Mouse (Mus musculus): ENCODE measurements around the gene 4930432M17Rik. TPM values are rescaled to one million over a fixed set of nuclear protein-coding genes. Genes with fewer than 3 reads are reported as not detected.

The 4930432M17Rik gene
- not detected in 2 replicates for polyA plus RNA-seq (2014; fragmentation: Nextera tagmentation; extraction: Ambion mirVana)

DNA sequence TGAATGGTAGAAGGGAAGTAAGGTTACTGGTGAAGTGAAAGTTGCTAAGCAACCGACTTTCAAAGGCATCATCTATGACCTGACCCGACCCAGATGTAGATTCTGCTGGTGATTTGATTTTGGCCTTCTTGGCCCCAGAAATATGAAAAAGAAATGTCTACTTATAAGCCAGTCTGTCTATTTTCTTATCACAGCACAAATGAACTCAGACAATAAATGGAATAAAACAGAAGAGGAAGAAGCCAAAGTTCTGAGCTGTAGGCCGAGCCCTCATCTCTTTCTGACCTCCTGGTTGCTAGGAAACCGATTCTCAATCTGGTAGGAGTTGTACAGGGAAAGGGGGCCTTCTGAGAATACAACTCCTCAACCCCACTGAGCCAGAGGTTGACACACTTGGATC, at the start of gene 4930432M17Rik:
Gene 4930432M17Rik, plus strand, starts transcription at position 301 of the 400 bp plus-strand sequence.
- WGBS: 75% methylated on average over 4 of the region's 4 CpGs
- ATAC-seq (ENCODE audit: low read depth): no peak
- no peaks in the 10 kb centered on the region for H3K4me1 ChIP-seq (ENCODE audit: control insufficient read depth, insufficient read depth, low read length)
- no peak within 1 kb of the TSS for H3K4me3 ChIP-seq (ENCODE audit: low read depth, low read length)
- no peaks in the 10 kb centered on the region for H3K9me3 ChIP-seq (ENCODE audit: control insufficient read depth, low read length)
- no peaks in the 10 kb centered on the region for H3K27me3 ChIP-seq (ENCODE audit: control insufficient read depth, insufficient read depth, low read length)
- no peak within 1 kb of the TSS for H3K4me2 ChIP-seq (ENCODE audit: low read depth, low read length)
- H3K27ac ChIP-seq (ENCODE audit: low read depth, low read length): no peak within 1 kb of the TSS
- H3K9ac ChIP-seq (replicated peaks; ENCODE audit: low read depth, low read length): no peak within 1 kb of the TSS
- H3K36me3 ChIP-seq (ENCODE audit: control insufficient read depth, insufficient read depth, low read length): no peaks in the 10 kb centered on the region

DNA sequence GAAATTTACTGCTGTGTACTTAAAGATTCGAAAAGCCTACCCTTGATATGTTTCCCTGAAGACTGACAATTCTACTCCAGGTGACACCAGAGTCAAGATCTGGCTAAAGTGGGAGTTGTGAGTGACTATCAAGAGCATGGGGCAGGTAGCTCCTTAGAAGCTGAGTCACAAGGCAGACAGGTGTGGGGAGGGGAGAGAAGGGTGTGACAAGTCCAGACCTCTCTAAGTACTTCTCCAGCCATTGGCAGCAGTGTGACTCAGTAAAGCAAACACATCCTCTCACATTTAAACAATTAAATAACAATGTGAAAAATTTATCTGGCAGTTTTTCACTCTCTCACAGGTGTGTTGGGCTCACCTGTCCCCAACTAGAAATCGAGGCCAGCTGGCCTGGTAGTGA, 44.9 kb upstream of the 4930432M17Rik start:
- Histone ChIP-seq H3K9me3 (ENCODE audit: control insufficient read depth, low read length) (no peaks in the 10 kb centered on the region), H3K9ac (replicated peaks; ENCODE audit: low read depth, low read length) (no peak overlapping the region), H3K4me3 (ENCODE audit: low read depth, low read length) (no peak overlapping the region), H3K27me3 (ENCODE audit: control insufficient read depth, insufficient read depth, low read length) (no peaks in the 10 kb centered on the region), H3K36me3 (ENCODE audit: control insufficient read depth, insufficient read depth, low read length) (no peaks in the 10 kb centered on the region), H3K4me2 (ENCODE audit: low read depth, low read length) (no peak overlapping the region), H3K27ac (ENCODE audit: low read depth, low read length) (no peak overlapping the region), H3K4me1 (ENCODE audit: control insufficient read depth, insufficient read depth, low read length) (no peaks in the 10 kb centered on the region)
- no peak for ATAC-seq (ENCODE audit: low read depth)
- 86% methylated on average over 2 of the region's 2 CpGs for WGBS

DNA sequence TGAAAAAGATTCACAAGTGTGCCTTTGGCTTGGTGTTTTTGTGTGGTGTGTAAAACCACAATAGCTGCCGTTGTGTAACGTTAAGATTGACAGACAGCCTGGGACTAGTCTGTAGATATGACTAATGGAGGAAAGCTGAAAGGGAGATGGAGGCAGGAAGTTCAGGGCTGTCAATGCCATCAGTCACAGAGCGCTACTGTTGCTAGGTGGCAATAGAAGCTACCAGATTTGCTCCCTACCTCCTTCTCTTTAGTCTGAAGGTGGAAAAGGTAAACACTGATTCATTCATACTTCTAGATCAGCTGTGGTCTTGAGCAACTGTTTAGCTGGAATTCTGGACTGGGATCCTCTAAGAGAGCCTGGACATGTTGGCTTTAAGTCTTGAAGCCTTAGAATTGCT, 44.3 kb upstream of the 4930432M17Rik start:
- Histone ChIP-seq H3K27me3 (ENCODE audit: control insufficient read depth, insufficient read depth, low read length) (no peaks in the 10 kb centered on the region), H3K9ac (replicated peaks; ENCODE audit: low read depth, low read length) (no peak overlapping the region), H3K27ac (ENCODE audit: low read depth, low read length) (no peak overlapping the region), H3K4me3 (ENCODE audit: low read depth, low read length) (no peak overlapping the region), H3K4me1 (ENCODE audit: control insufficient read depth, insufficient read depth, low read length) (no peaks in the 10 kb centered on the region), H3K4me2 (ENCODE audit: low read depth, low read length) (no peak overlapping the region), H3K36me3 (ENCODE audit: control insufficient read depth, insufficient read depth, low read length) (no peaks in the 10 kb centered on the region), H3K9me3 (ENCODE audit: control insufficient read depth, low read length) (no peaks in the 10 kb centered on the region)
- 95% methylated on average over 3 of the region's 3 CpGs for WGBS
- no peak for ATAC-seq (ENCODE audit: low read depth)

DNA sequence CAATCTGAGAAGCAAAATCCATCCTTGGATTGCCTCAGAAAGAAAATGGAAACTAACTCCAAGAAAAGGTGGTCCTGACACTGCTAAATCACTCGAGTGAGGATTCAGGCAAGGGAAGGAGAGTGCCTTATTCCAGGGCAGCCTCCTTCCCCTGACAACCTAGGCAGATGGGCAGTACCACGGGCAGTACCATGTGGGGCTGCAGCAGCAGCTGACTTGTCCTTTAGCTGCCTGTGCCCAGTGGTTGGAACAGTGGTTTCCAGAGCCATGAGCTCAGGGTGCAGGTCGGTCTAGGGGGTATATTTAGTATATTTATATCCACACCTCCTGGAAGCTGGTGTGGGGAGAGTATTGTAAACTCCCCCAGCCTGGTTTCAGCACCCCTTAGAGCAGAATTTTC, 42.3 kb upstream of the 4930432M17Rik start:
- no peaks in the 10 kb centered on the region for H3K9me3 ChIP-seq (ENCODE audit: control insufficient read depth, low read length)
- no peak for ATAC-seq (ENCODE audit: low read depth)
- no peak overlapping the region for H3K27ac ChIP-seq (ENCODE audit: low read depth, low read length)
- WGBS: 71% methylated on average over 3 of the region's 3 CpGs
- H3K9ac ChIP-seq (replicated peaks; ENCODE audit: low read depth, low read length): no peak overlapping the region
- no peaks in the 10 kb centered on the region for H3K27me3 ChIP-seq (ENCODE audit: control insufficient read depth, insufficient read depth, low read length)
- no peaks in the 10 kb centered on the region for H3K4me1 ChIP-seq (ENCODE audit: control insufficient read depth, insufficient read depth, low read length)
- H3K4me3 ChIP-seq (ENCODE audit: low read depth, low read length): no peak overlapping the region
- no peak overlapping the region for H3K4me2 ChIP-seq (ENCODE audit: low read depth, low read length)
- H3K36me3 ChIP-seq (ENCODE audit: control insufficient read depth, insufficient read depth, low read length): no peaks in the 10 kb centered on the region

DNA sequence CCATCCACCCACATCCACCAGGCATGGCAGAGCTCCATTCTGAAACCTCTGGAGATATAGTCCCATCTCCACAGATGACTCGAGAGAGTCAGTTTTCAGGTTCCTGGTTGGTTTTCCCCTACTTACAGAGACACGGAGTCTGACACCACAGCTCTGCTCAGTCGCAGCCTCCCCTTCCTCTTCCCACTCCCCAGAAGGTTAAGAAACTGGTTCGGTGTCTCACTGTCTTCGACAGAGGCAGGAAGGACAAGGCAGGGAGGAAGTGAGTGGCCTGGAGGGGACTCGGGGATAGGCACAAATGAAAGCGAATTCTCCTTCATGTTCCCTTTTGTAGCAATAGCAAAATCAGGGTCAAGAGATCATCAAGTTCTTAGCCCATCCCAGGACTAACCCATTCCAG, 39.9 kb upstream of the 4930432M17Rik start:
- no peaks in the 10 kb centered on the region for H3K4me1 ChIP-seq (ENCODE audit: control insufficient read depth, insufficient read depth, low read length)
- ATAC-seq (ENCODE audit: low read depth): no peak

DNA sequence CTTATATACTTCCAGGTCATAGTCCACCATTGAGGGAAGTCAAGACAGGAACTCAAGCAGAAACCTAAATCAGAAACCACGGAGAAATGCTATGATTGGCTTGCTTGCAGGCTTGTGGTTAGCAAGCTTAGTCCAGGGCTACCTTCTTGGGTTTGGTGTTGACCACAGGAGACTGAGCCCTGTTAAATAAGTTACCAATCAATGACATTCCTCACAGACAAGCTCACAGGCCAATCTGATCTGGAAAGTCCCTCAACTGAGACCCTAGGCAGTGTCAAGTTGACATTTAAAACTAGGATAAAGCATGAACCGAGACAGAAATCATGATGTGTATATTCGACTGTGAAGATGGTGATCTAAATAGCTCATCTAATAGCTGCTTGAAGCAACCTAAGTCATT, 35.6 kb upstream of the 4930432M17Rik start:
- no peak overlapping the region for H3K4me2 ChIP-seq (ENCODE audit: low read depth, low read length)
- H3K9ac ChIP-seq (replicated peaks; ENCODE audit: low read depth, low read length): no peak overlapping the region
- H3K9me3 ChIP-seq (ENCODE audit: control insufficient read depth, low read length): no peaks in the 10 kb centered on the region
- ATAC-seq (ENCODE audit: low read depth): no peak
- no peak overlapping the region for H3K4me3 ChIP-seq (ENCODE audit: low read depth, low read length)
- WGBS: 83% methylated on average over 3 of the region's 3 CpGs
- no peak overlapping the region for H3K27ac ChIP-seq (ENCODE audit: low read depth, low read length)
- no peaks in the 10 kb centered on the region for H3K27me3 ChIP-seq (ENCODE audit: control insufficient read depth, insufficient read depth, low read length)
- no peaks in the 10 kb centered on the region for H3K4me1 ChIP-seq (ENCODE audit: control insufficient read depth, insufficient read depth, low read length)
- no peaks in the 10 kb centered on the region for H3K36me3 ChIP-seq (ENCODE audit: control insufficient read depth, insufficient read depth, low read length)

More for the DNA sequence above, 39.9 kb upstream of the 4930432M17Rik start:
- H3K36me3 ChIP-seq (ENCODE audit: control insufficient read depth, insufficient read depth, low read length): no peaks in the 10 kb centered on the region
- H3K4me3 ChIP-seq (ENCODE audit: low read depth, low read length): no peak overlapping the region
- H3K27me3 ChIP-seq (ENCODE audit: control insufficient read depth, insufficient read depth, low read length): no peaks in the 10 kb centered on the region
- H3K4me2 ChIP-seq (ENCODE audit: low read depth, low read length): no peak overlapping the region
- no peaks in the 10 kb centered on the region for H3K9me3 ChIP-seq (ENCODE audit: control insufficient read depth, low read length)
- no peak overlapping the region for H3K9ac ChIP-seq (replicated peaks; ENCODE audit: low read depth, low read length)
- 82% methylated on average over 7 of the region's 7 CpGs for WGBS
- no peak overlapping the region for H3K27ac ChIP-seq (ENCODE audit: low read depth, low read length)

DNA sequence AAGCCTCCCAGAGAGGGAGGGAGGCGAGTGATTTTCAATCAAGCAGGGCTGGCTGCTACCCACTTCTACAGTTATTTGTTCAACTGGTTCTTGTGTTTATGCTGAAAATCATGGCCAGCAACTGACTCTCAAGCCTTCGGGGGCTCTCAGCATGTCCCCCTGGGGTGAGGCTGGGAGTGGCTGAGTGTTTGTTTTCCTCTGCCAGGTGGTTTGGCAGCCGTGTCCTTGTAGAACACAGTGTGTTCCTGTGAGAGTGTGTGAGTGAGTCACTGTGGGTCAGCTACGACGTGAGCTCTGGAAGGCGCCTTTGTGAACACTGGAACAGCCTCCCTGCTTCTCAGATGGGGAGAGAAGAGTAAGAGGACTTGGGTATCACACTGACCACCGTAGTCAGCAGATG, 35.1 kb upstream of the 4930432M17Rik start:
- Histone ChIP-seq H3K36me3 (ENCODE audit: control insufficient read depth, insufficient read depth, low read length) (no peaks in the 10 kb centered on the region), H3K9ac (replicated peaks; ENCODE audit: low read depth, low read length) (no peak overlapping the region), H3K27ac (ENCODE audit: low read depth, low read length) (no peak overlapping the region), H3K4me2 (ENCODE audit: low read depth, low read length) (no peak overlapping the region), H3K4me1 (ENCODE audit: control insufficient read depth, insufficient read depth, low read length) (no peaks in the 10 kb centered on the region), H3K27me3 (ENCODE audit: control insufficient read depth, insufficient read depth, low read length) (no peaks in the 10 kb centered on the region), H3K9me3 (ENCODE audit: control insufficient read depth, low read length) (no peaks in the 10 kb centered on the region), H3K4me3 (ENCODE audit: low read depth, low read length) (no peak overlapping the region)
- no peak for ATAC-seq (ENCODE audit: low read depth)
- 73% methylated on average over 7 of the region's 7 CpGs for WGBS

DNA sequence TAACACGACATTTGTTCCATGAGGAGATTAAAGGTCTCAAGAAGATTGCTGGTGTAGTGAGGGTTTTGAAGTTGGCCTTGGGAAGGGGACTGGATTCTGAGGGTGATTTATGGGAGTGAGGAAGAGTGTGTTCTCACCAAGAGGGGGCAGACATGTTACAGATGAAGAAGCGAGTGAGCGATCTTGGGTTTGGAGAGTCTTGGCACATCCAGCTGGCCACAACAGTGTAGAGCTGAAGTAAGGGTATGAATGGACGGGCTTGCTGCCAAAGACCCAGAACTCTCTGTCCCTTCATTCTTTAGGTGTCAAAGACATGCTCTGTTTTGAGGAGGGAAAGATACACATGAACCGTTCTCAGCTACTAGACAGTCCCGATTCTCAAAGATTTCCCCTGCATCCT, 34.2 kb upstream of the 4930432M17Rik start:
- no peaks in the 10 kb centered on the region for H3K36me3 ChIP-seq (ENCODE audit: control insufficient read depth, insufficient read depth, low read length)
- no peak overlapping the region for H3K27ac ChIP-seq (ENCODE audit: low read depth, low read length)
- no peaks in the 10 kb centered on the region for H3K4me1 ChIP-seq (ENCODE audit: control insufficient read depth, insufficient read depth, low read length)
- ATAC-seq (ENCODE audit: low read depth): no peak
- H3K9me3 ChIP-seq (ENCODE audit: control insufficient read depth, low read length): no peaks in the 10 kb centered on the region
- H3K27me3 ChIP-seq (ENCODE audit: control insufficient read depth, insufficient read depth, low read length): no peaks in the 10 kb centered on the region
- 75% methylated on average over 6 of the region's 6 CpGs for WGBS
- H3K4me2 ChIP-seq (ENCODE audit: low read depth, low read length): no peak overlapping the region
- H3K9ac ChIP-seq (replicated peaks; ENCODE audit: low read depth, low read length): no peak overlapping the region
- no peak overlapping the region for H3K4me3 ChIP-seq (ENCODE audit: low read depth, low read length)

DNA sequence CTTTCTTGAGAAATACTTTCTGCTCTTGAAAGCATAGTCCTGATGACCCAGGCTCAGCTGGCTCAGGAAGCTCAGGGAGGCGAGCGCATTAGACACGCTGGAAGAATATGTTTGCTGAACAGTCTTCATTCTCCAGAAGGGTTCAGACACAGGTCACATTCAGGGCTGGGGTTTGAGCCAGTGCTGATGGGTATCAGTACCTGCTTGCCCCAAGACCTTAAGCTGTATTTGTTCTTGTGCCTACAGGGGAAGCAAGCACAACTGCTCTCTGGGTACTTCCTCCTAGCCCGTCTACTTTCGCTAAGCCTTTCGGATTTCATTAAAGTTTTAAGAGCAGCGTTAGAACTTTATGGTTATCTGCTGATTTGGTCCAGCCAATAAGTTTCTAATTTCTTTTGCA, 33.8 kb upstream of the 4930432M17Rik start:
- no peak overlapping the region for H3K27ac ChIP-seq (ENCODE audit: low read depth, low read length)
- H3K9ac ChIP-seq (replicated peaks; ENCODE audit: low read depth, low read length): no peak overlapping the region
- ATAC-seq (ENCODE audit: low read depth): no peak
- no peaks in the 10 kb centered on the region for H3K9me3 ChIP-seq (ENCODE audit: control insufficient read depth, low read length)
- H3K4me1 ChIP-seq (ENCODE audit: control insufficient read depth, insufficient read depth, low read length): no peaks in the 10 kb centered on the region
- WGBS: 80% methylated on average over 7 of the region's 7 CpGs
- no peaks in the 10 kb centered on the region for H3K27me3 ChIP-seq (ENCODE audit: control insufficient read depth, insufficient read depth, low read length)
- no peak overlapping the region for H3K4me2 ChIP-seq (ENCODE audit: low read depth, low read length)
- no peak overlapping the region for H3K4me3 ChIP-seq (ENCODE audit: low read depth, low read length)
- no peaks in the 10 kb centered on the region for H3K36me3 ChIP-seq (ENCODE audit: control insufficient read depth, insufficient read depth, low read length)

DNA sequence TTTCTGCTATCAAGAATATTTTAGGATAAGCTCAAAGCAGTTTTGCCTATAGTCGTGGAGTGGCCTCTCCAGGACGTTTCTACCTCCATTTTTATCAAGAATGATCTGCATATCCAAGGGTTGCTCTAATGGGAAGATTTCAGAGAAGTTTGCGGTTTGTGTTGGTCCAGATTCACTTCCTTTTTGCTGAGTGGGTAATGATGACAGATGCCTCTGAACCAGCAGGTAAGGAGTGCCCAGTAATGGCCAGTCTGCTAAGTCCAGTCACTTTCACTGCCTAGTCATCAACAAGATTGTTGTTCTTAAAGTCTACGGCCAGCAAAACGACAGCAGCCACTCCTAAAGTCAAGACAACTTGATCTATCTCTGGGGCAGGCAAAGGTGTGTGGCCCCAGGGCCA, 32.8 kb upstream of the 4930432M17Rik start:
- 85% methylated on average over 5 of the region's 5 CpGs for WGBS
- no peaks in the 10 kb centered on the region for H3K4me1 ChIP-seq (ENCODE audit: control insufficient read depth, insufficient read depth, low read length)
- H3K27ac ChIP-seq (ENCODE audit: low read depth, low read length): no peak overlapping the region
- H3K9me3 ChIP-seq (ENCODE audit: control insufficient read depth, low read length): no peaks in the 10 kb centered on the region
- H3K36me3 ChIP-seq (ENCODE audit: control insufficient read depth, insufficient read depth, low read length): no peaks in the 10 kb centered on the region
- no peak for ATAC-seq (ENCODE audit: low read depth)
- no peak overlapping the region for H3K4me3 ChIP-seq (ENCODE audit: low read depth, low read length)
- H3K9ac ChIP-seq (replicated peaks; ENCODE audit: low read depth, low read length): no peak overlapping the region
- H3K4me2 ChIP-seq (ENCODE audit: low read depth, low read length): no peak overlapping the region
- H3K27me3 ChIP-seq (ENCODE audit: control insufficient read depth, insufficient read depth, low read length): no peaks in the 10 kb centered on the region
